9 mouse cellular contexts compared by ENCODE assay signal in the genomic region with DNA sequence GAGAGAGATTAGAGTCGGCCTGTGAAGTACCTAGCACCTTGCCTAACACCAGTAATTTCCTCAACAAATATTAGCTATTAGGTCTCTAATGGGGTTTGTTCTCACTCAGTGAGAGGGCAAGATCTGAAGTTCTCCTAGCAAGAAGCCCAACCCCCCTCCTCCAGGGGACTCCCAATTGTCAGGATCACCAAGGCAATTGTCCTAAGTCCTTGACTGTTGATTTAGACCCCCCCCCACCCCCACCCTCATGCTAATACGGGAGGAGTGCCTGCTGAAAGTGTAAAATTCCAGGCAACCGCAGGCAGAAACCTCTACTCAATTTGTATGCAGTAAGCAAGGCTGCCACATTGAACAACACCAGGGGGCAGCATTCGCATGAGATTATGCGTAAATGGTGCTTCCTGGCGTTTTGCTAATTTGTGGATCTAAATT.
DNase-seq lines count a peak whose midpoint lies in the region; ATAC-seq and TF ChIP-seq lines count a peak whose summit lies in the region.
"Had no signal": no experiment of that assay in that cellular context is flagged by ENCODE, and none has a peak within 500 bp of the region (broad histone marks: within the 10 kb centered on the region; RNA-seq: fewer than 3 reads in every experiment).

No protein-coding gene starts in this region.

- peaks cover 7% of the 10 kb centered on the region; the same call in 1 of the 2 replicates for H3K27me3 ChIP-seq in heart, postnatal 0 days (ENCODE audit: control insufficient read depth, insufficient read depth, low read length)
- H3K27me3 ChIP-seq in hindbrain, postnatal 0 days (ENCODE audit: insufficient read depth, low read length), result peaks cover 7% of the 10 kb centered on the region; the same call in 1 of the 2 replicates

- H3K4me1 ChIP-seq in heart, postnatal 0 days (ENCODE audit: control insufficient read depth, insufficient read depth), result no peaks in the 10 kb centered on the region
- H3K4me1 ChIP-seq in hindbrain, postnatal 0 days (ENCODE audit: insufficient read depth, low read length), result no peaks in the 10 kb centered on the region

- no peak overlapping the region for H3K4me2 ChIP-seq in heart, postnatal 0 days (ENCODE audit: low read depth, low read length)
- no peak overlapping the region for H3K4me2 ChIP-seq in hindbrain, postnatal 0 days (ENCODE audit: low read depth, low read length)
- H3K4me2 ChIP-seq: limb, embryonic 13.5 days had no signal

- no peak for ATAC-seq in heart, postnatal 0 days (ENCODE audit: insufficient read depth, low read depth)
- no peak for ATAC-seq in hindbrain, postnatal 0 days
- no peak for ATAC-seq in activated CD4-positive, CD25-positive, alpha-beta regulatory T cell, adult 4 months
- no peak for ATAC-seq in megakaryocyte progenitor cell, adult 5-6 weeks (replicated peaks; ENCODE audit: poor library complexity)

- no peak overlapping the region for H3K4me3 ChIP-seq in heart, postnatal 0 days (ENCODE audit: low read depth, low read length)
- H3K4me3 ChIP-seq in hindbrain, postnatal 0 days (ENCODE audit: low read length), result no peak overlapping the region
- H3K4me3 ChIP-seq: limb, embryonic 13.5 days had no signal

- no peaks in the 10 kb centered on the region for H3K9me3 ChIP-seq in heart, postnatal 0 days (replicated peaks; ENCODE audit: control insufficient read depth, low read length)
- no peaks in the 10 kb centered on the region for H3K9me3 ChIP-seq in hindbrain, postnatal 0 days (ENCODE audit: low read length)
- H3K9me3 ChIP-seq: limb, embryonic 13.5 days had no signal

- TF ChIP-seq EP300 in heart, postnatal 0 days (IDR thresholded peaks at IDR 0.05; ENCODE audit: low read depth), result no peak

- TF ChIP-seq CTCF in heart, postnatal 0 days (IDR thresholded peaks at IDR 0.05; ENCODE audit: low read depth), result peak; percentile 39
- TF ChIP-seq CTCF in hindbrain, postnatal 0 days (IDR thresholded peaks at IDR 0.05; ENCODE audit: low read depth), result peak; percentile 58

- no peak overlapping the region for H3K9ac ChIP-seq in heart, postnatal 0 days (replicated peaks; ENCODE audit: low read depth, low read length)
- H3K9ac ChIP-seq in hindbrain, postnatal 0 days (replicated peaks; ENCODE audit: low read length), result no peak overlapping the region
- H3K9ac ChIP-seq: limb, embryonic 13.5 days had no signal

- no peak for DNase-seq in heart, postnatal 0 days (ENCODE audit: low spot score)
- no peak for DNase-seq in heart, postnatal 25 days (ENCODE audit: low spot score)
- peak; percentile 45 for DNase-seq in testis, postnatal 10 days (ENCODE audit: low spot score)
- DNase-seq in testis, postnatal 14 days (ENCODE audit: low spot score), result no peak
- peak; percentile 64 for DNase-seq in hindbrain, postnatal 0 days (ENCODE audit: low spot score)
- DNase-seq in frontal cortex, postnatal 10 days (ENCODE audit: low spot score in 2 of 2), result no peak

- no peak overlapping the region for H3K27ac ChIP-seq in heart, postnatal 0 days (ENCODE audit: low read depth)
- H3K27ac ChIP-seq in hindbrain, postnatal 0 days, result no peak overlapping the region
- H3K27ac ChIP-seq: limb, embryonic 13.5 days had no signal

- 5% methylated on average over 6 of the region's 6 CpGs for WGBS in heart, postnatal 0 days
- WGBS in hindbrain, postnatal 0 days, result 9% methylated on average over 6 of the region's 6 CpGs

- H3K36me3 ChIP-seq in heart, postnatal 0 days (replicated peaks; ENCODE audit: control insufficient read depth, insufficient read depth, low read length), result no peaks in the 10 kb centered on the region
- H3K36me3 ChIP-seq in hindbrain, postnatal 0 days (ENCODE audit: insufficient read depth, low read length), result no peaks in the 10 kb centered on the region
- H3K36me3 ChIP-seq: limb, embryonic 13.5 days had no signal

- intact Hi-C loops in heart, postnatal 25 days (cut with DNase I), result loop anchor here (10.0 kb wide), 1 partner anchor 203 kb away; no protein-coding TSS in a partner anchor

Comparison
In these comparisons a context has a peak if more than half of its experiments do, and no peak if none do; other contexts are left out.
1. DNase-seq: peak in testis, postnatal 10 days (single experiment) and hindbrain, postnatal 0 days (single experiment); none in heart, postnatal 0 days (single experiment), heart, postnatal 25 days (single experiment), testis, postnatal 14 days (single experiment) and frontal cortex, postnatal 10 days (0 of 2).